Mouse (Mus musculus) thymus, adult 2 months (tissue): ENCODE results near the gene Hspa2. TPM values are rescaled to one million over a fixed set of nuclear protein-coding genes. Genes with fewer than 3 reads are reported as not detected.
A peak's percentile ranks its signal among the peaks of the same experiment; 100 is the strongest.

Experiments
- DNase-seq: peaks from one replicate; pipeline ENCODE4 v3.0.0; 2021
- H3K27ac ChIP-seq: fragments of 200-500 bp; 2 replicates; pipeline ENCODE4 v1.5.1; 2012; ENCODE audit warnings: low read length, control low read depth; ENCODE audit not compliant: control insufficient read depth, insufficient read depth
- H3K27me3 ChIP-seq: fragments of 200-500 bp; 2 replicates; pipeline ENCODE4 v1.6.1; 2012; ENCODE audit warnings: mild to moderate bottlenecking, low read length, moderate library complexity, mixed read lengths; ENCODE audit not compliant: control insufficient read depth, insufficient read depth
- H3K36me3 ChIP-seq: fragments of 200-500 bp; 2 replicates; pipeline ENCODE4 v1.6.1; 2012; ENCODE audit warnings: mild to moderate bottlenecking, low read length, moderate library complexity; ENCODE audit not compliant: control insufficient read depth, insufficient read depth
- H3K4me1 ChIP-seq: fragments of 200-500 bp; replicated peaks from 2 replicates; pipeline ENCODE4 v1.6.1; 2012; ENCODE audit warnings: low read length; ENCODE audit not compliant: control insufficient read depth, insufficient read depth
- H3K4me3 ChIP-seq: fragments of 200-500 bp; 2 replicates; pipeline ENCODE4 v1.5.1; 2012; ENCODE audit warnings: mild to moderate bottlenecking, low read length, control low read depth, moderate library complexity; ENCODE audit not compliant: control insufficient read depth, insufficient read depth
- CTCF ChIP-seq: fragments of 200-500 bp; IDR thresholded peaks from 2 replicates; pipeline ENCODE4 v1.5.1; 2012; ENCODE audit warnings: mild to moderate bottlenecking, control low read depth, low read length, moderate library complexity, borderline replicate concordance; ENCODE audit not compliant: control insufficient read depth, poor library complexity, insufficient read depth; ENCODE audit errors: extremely low read depth
- POLR2A ChIP-seq: fragments of 200-500 bp; IDR thresholded peaks from 2 replicates; pipeline ENCODE4 v1.6.1; 2012; ENCODE audit warnings: mild to moderate bottlenecking, low read length, control low read depth, moderate library complexity; ENCODE audit not compliant: control insufficient read depth, poor library complexity, insufficient read depth; ENCODE audit errors: extremely low read depth
- WGBS: fragments of 180-500 bp; shearing (Covaris S2); methylation state at CpG from one replicate; pipeline ENCODE4 v1.1.7; 2018; 5-methylcytosine and 5-hydroxymethylcytosine counted together
- polyA plus RNA-seq: library from polyadenylated mRNA; depleted of rRNA; stranded (reverse); fragments of >200 nt; gene quantifications from 2 replicates; pipeline ENCODE4 v1.2.3, GENCODE M21; 2012; rRNA removed

The Hspa2 gene
- polyA plus RNA-seq: 5.1 and 6.0 TPM in 2 replicates

- no peaks in the 10 kb centered on the region for H3K36me3 ChIP-seq
- peak within 1 kb of the TSS; percentile 83 for H3K4me3 ChIP-seq
- TF ChIP-seq CTCF: 0 out of 2 replicates have a peak, but pooled peaks have one; percentile 31
- peak; percentile 36; the same call in 1 of the 2 replicates for TF ChIP-seq POLR2A
- under 1% methylated on average over 54 of the region's 54 CpGs for WGBS
- no peak within 1 kb of the TSS for H3K27ac ChIP-seq
- H3K27me3 ChIP-seq: peaks cover 14% of the 10 kb centered on the region; the same call in 1 of the 2 replicates
- H3K4me1 ChIP-seq: peaks cover 24% of the 10 kb centered on the region
- DNase-seq: peak; percentile 100
These were observed at the start of gene Hspa2 for GRCm38 (mm10) chr12:76403886-76404537. Hspa2 (plus strand) TSS chr12:76404176.

GRCm38 (mm10) chr12:76360868-76361267 lies 43.1 kb upstream of the Hspa2 start:
- H3K27me3 ChIP-seq: no peaks in the 10 kb centered on the region
- 64% methylated on average over 1 of the region's 1 CpGs for WGBS
- DNase-seq: no peak
- H3K27ac ChIP-seq: peak overlapping the region; percentile 68; the same call in 1 of the 2 replicates
- TF ChIP-seq CTCF (no peak), POLR2A (no peak)
- H3K4me3 ChIP-seq: no peak overlapping the region
- H3K36me3 ChIP-seq: no peaks in the 10 kb centered on the region
- peaks cover 29% of the 10 kb centered on the region for H3K4me1 ChIP-seq

- H3K4me1 ChIP-seq: peaks cover 29% of the 10 kb centered on the region
- H3K27me3 ChIP-seq: no peaks in the 10 kb centered on the region
- no peak for DNase-seq
- H3K36me3 ChIP-seq: no peaks in the 10 kb centered on the region
- WGBS: 17% methylated on average over 9 of the region's 9 CpGs
- H3K27ac ChIP-seq: peak overlapping the region; percentile 98
- H3K4me3 ChIP-seq: peak overlapping the region; percentile 47
- TF ChIP-seq CTCF (no peak), POLR2A (no peak)
These were observed 42.3 kb upstream of the Hspa2 start for GRCm38 (mm10) chr12:76361405-76362302.

- no peak for DNase-seq
- WGBS: 6% methylated on average over 9 of the region's 9 CpGs
- TF ChIP-seq POLR2A (no peak), CTCF (no peak)
- H3K36me3 ChIP-seq: no peaks in the 10 kb centered on the region
- H3K4me1 ChIP-seq: peaks cover 29% of the 10 kb centered on the region
- H3K27me3 ChIP-seq: no peaks in the 10 kb centered on the region
- H3K4me3 ChIP-seq: peak overlapping the region; percentile 47
- peak overlapping the region; percentile 100 for H3K27ac ChIP-seq
These were observed 41.7 kb upstream of the Hspa2 start for GRCm38 (mm10) chr12:76362303-76362676.

- 57% methylated on average over 3 of the region's 3 CpGs for WGBS
- no peak for TF ChIP-seq CTCF
- TF ChIP-seq POLR2A: no peak
- peak overlapping the region; percentile 73 for H3K27ac ChIP-seq
- H3K4me1 ChIP-seq: peaks cover 30% of the 10 kb centered on the region
- no peak overlapping the region for H3K4me3 ChIP-seq
- H3K27me3 ChIP-seq: no peaks in the 10 kb centered on the region
- H3K36me3 ChIP-seq: no peaks in the 10 kb centered on the region
- no peak for DNase-seq
These were observed 37.7 kb upstream of the Hspa2 start for GRCm38 (mm10) chr12:76366276-76366675.
